Mouse (Mus musculus) lung, adult 2 months (tissue): ENCODE data around the gene Cse1l. TPM values are rescaled to one million over a fixed set of nuclear protein-coding genes. Genes with fewer than 3 reads are reported as not detected.

Experiments used
- DNase-seq: peaks from one replicate; pipeline ENCODE4 v3.0.0; 2022
- H3K4me1 ChIP-seq: fragments of 200-500 bp; 2 replicates; pipeline ENCODE4 v1.6.1; 2011; ENCODE audit warnings: low read length; ENCODE audit not compliant: control insufficient read depth, insufficient read depth
- H3K4me3 ChIP-seq: fragments of 200-500 bp; replicated peaks from 2 replicates; pipeline ENCODE3; 2011; ENCODE audit warnings: low read depth, mild to moderate bottlenecking, control low read depth, low read length; ENCODE audit errors: extremely low read depth
- CTCF ChIP-seq: fragments of 200-500 bp; IDR thresholded peaks from 2 replicates; pipeline ENCODE4 v1.5.1; 2011; ENCODE audit warnings: mild to moderate bottlenecking, low read length, control low read depth; ENCODE audit not compliant: insufficient read depth
- POLR2A ChIP-seq: fragments of 200-500 bp; IDR thresholded peaks from 2 replicates; pipeline ENCODE4 v1.6.1; 2011; ENCODE audit warnings: low read depth, mild to moderate bottlenecking, control low read depth, low read length, borderline replicate concordance; ENCODE audit errors: extremely low read depth
- WGBS: fragments of 180-500 bp; shearing (Covaris S2); methylation state at CpG from one replicate; pipeline ENCODE4 v1.1.7; 2018; 5-methylcytosine and 5-hydroxymethylcytosine counted together
- polyA plus RNA-seq: library from polyadenylated mRNA; depleted of rRNA; stranded (reverse); fragments of >200 nt; gene quantifications from 2 replicates; pipeline ENCODE4 v1.2.3, GENCODE M21; 2012

The Cse1l gene
- polyA plus RNA-seq, 1 experiment = 12.2 TPM

GRCm38 (mm10) chr2:166935582-166935981 lies 29.7 kb downstream of the Cse1l start:
- Histone ChIP-seq H3K4me1 (no peaks in the 10 kb centered on the region), H3K4me3 (no peak overlapping the region)
- TF ChIP-seq POLR2A = no peak
- no peak for TF ChIP-seq CTCF
- DNase-seq = peak; percentile 21
- WGBS = 66% methylated on average over 7 of the region's 7 CpGs

GRCm38 (mm10) chr2:166936166-166936565 lies 30.3 kb downstream of the Cse1l start:
- no peak overlapping the region for H3K4me3 ChIP-seq
- TF ChIP-seq POLR2A = no peak
- TF ChIP-seq CTCF = no peak
- DNase-seq = no peak
- no peaks in the 10 kb centered on the region for H3K4me1 ChIP-seq
- 42% methylated on average over 2 of the region's 2 CpGs for WGBS

DNA sequence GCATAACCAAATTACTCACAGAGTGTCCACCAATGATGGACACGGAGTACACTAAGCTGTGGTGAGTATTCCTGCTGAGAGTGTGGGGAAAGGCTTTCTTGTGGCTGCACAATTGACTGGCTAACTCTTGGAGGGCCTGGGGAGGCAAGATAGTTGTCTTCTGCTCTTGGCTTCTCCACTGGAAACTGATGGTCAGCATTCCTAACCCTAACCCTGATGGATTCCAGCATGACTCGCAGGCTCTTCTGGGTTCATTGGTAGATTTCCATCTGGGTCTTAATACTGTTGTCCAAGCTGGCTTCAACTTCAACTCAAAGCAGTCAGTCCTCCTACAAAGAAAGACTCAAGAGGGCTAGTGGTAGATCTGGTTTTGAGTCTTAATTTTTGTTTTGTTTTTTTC lies 37.3 kb downstream of the Cse1l start:
- no peak for TF ChIP-seq CTCF
- 70% methylated on average over 2 of the region's 2 CpGs for WGBS
- no peak for DNase-seq

GRCm38 (mm10) chr2:166944346-166944745 lies 38.5 kb downstream of the Cse1l start:
- no peak overlapping the region for H3K4me3 ChIP-seq
- no peak for TF ChIP-seq POLR2A
- no peak for TF ChIP-seq CTCF
- DNase-seq = no peak
- WGBS = 50% methylated on average over 1 of the region's 1 CpGs
- no peaks in the 10 kb centered on the region for H3K4me1 ChIP-seq

More for the DNA sequence above, 37.3 kb downstream of the Cse1l start:
- H3K4me1 ChIP-seq = no peaks in the 10 kb centered on the region
- H3K4me3 ChIP-seq = no peak overlapping the region

DNA sequence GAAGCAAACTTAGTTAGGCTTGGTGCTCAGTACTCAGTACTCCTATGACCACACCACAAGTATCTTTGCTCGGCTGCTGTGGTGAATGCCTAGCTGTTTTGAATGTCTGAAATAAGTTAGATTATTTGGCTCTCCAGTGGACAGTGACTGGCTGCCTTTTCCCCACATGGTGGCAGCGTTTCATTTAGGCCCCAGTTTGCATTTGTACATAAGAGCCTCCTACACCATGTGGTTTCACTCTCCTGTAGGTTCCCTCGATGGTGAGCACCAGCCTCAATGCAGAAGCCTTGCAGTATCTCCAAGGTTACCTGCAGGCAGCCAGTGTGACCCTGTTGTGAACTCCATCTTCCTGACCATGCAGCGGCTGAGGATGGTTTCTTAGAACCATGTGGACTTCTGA lies 39.6 kb downstream of the Cse1l start:
- Histone ChIP-seq H3K4me1 (no peaks in the 10 kb centered on the region), H3K4me3 (no peak overlapping the region)
- no peak for DNase-seq
- WGBS = 51% methylated on average over 4 of the region's 4 CpGs
- TF ChIP-seq POLR2A (no peak), CTCF (no peak)

- no peak overlapping the region for H3K4me3 ChIP-seq
- DNase-seq = no peak
Measured at GRCm38 (mm10) chr2:166948246-166948645, 42.4 kb downstream of the Cse1l start.

GRCm38 (mm10) chr2:166948936-166949335 lies 43.1 kb downstream of the Cse1l start:
- Histone ChIP-seq H3K4me1 (no peaks in the 10 kb centered on the region), H3K4me3 (no peak overlapping the region)
- WGBS = 89% methylated on average over 10 of the region's 10 CpGs
- DNase-seq = no peak
- TF ChIP-seq POLR2A (no peak), CTCF (no peak)

More at GRCm38 (mm10) chr2:166948246-166948645, 42.4 kb downstream of the Cse1l start:
- TF ChIP-seq CTCF (no peak), POLR2A (no peak)
- WGBS = 52% methylated on average over 1 of the region's 1 CpGs
- H3K4me1 ChIP-seq = no peaks in the 10 kb centered on the region

- no peaks in the 10 kb centered on the region for H3K4me1 ChIP-seq
- TF ChIP-seq CTCF = no peak
- no peak for TF ChIP-seq POLR2A
- DNase-seq = no peak
- no peak overlapping the region for H3K4me3 ChIP-seq
- WGBS = 67% methylated on average over 14 of the region's 14 CpGs
Measured at GRCm38 (mm10) chr2:166950853-166951648, 45.2 kb downstream of the Cse1l start.

- Histone ChIP-seq H3K4me1 (no peaks in the 10 kb centered on the region), H3K4me3 (no peak overlapping the region)
- WGBS = 84% methylated on average over 6 of the region's 6 CpGs
- DNase-seq = no peak
- TF ChIP-seq CTCF = no peak
- TF ChIP-seq POLR2A = no peak
Measured at GRCm38 (mm10) chr2:166952151-166952550, 46.3 kb downstream of the Cse1l start.

DNA sequence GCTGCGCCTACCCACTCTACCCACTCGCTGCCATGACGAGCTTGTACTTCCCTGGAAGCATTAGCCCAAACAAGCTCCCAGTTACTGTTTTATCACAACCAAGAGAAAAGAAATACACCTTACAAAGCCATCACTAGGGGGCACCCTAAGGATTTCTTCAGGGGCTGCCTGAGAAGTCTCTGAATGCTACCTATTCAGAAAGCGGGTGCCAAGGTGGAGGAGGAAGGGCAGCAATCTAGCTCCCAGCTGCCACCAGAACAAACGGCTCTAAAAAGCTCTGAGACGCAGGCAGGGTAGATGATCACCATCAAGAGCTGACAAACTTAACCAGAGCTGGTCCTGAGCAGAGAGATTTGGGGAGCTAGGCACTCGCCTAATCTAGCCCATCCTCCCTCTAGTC lies 51.0 kb downstream of the Cse1l start:
- no peak for DNase-seq

More for the DNA sequence above, 51.0 kb downstream of the Cse1l start:
- 0 out of 2 replicates have a peak, but pooled peaks cover 2% of the 10 kb centered on the region for H3K4me1 ChIP-seq
- 56% methylated on average over 7 of the region's 7 CpGs for WGBS
- TF ChIP-seq POLR2A (no peak), CTCF (no peak)
- H3K4me3 ChIP-seq = no peak overlapping the region
